Mouse (Mus musculus): ENCODE results near the gene Tcp11l2.

DNA sequence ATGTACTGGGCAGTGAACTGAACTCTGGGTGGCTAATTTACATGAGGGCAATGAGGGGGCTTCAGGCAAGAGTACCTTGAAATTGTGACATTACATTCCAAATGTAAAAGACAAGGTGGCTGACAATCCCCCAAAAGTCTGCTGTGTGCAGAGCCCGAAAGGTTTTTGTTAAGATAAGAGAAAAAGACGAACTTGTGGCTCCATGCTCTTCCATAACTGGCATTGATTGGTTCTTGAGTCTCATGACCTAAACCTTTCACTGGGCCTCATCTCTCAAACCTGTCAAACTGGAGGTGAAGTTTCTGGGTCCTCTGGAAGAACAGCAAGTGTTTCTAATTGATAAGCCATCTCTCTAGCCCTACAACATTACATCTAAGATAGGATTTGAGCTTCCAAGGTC lies 3.1 kb downstream of the Tcp11l2 start:
- TF ChIP-seq ZC3H11A (IDR thresholded peaks at IDR 0.05; ENCODE audit: borderline replicate concordance, low read depth, low read length) (no peak), MAFK (IDR thresholded peaks at IDR 0.05; ENCODE audit: insufficient read depth, low read depth, low read length) (no peak)

Measured in ES-E14 (cell line).